Mouse (Mus musculus) macrophage (primary cell): ENCODE measurements at regions not wholly inside any gene's neighbourhood (a gene's known extent, or its start where the extent isn't known, plus 50 kb on each side); places are given as distances from the start of the nearest gene placed in this dataset.

Experiments
- H3K27ac ChIP-seq: fragments of 350-480 bp; formaldehyde crosslinking; 2 replicates; pipeline ENCODE4 v1.9.0; 2021
- H3K36me3 ChIP-seq: fragments of 350-480 bp; formaldehyde crosslinking; 2 replicates; pipeline ENCODE4 v1.9.0; 2021; ENCODE audit errors: inconsistent target
- H3K4me3 ChIP-seq: fragments of 350-480 bp; formaldehyde crosslinking; 2 replicates; pipeline ENCODE4 v1.9.0; 2021; ENCODE audit errors: inconsistent target
- H3K79me2 ChIP-seq: fragments of 350-480 bp; formaldehyde crosslinking; 2 replicates; pipeline ENCODE4 v1.9.0; 2021; ENCODE audit errors: inconsistent target
- WGBS: methylation state at CpG from one replicate; pipeline ENCODE4 v1.1.7; 2026; ENCODE audit warnings: inconsistent platforms; ENCODE audit not compliant: missing documents; 5-methylcytosine and 5-hydroxymethylcytosine counted together

DNA sequence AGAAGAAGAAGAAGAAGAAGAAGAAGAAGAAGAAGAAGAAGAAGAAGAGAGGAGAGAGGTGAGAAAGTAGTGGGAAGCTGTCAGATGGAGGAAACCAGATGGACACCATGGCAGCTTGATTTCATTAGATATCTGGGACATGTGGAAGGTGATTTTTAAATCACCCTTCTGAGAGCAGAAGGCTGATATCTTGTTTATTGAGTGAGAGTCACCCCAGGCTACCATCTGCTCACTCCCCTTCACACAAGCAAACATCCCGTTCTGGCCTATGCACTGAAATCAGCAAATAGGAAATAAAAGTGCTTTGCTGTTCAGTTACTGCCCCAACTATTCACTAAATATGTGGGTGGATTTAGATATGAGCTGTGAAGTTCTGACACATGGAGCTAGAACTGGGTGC, 831.8 kb upstream of the Lrrc6 start:
- no peaks in the 10 kb centered on the region for H3K79me2 ChIP-seq
- 90% methylated on average over 1 of the region's 1 CpGs for WGBS
- no peak overlapping the region for H3K4me3 ChIP-seq
- no peak overlapping the region for H3K27ac ChIP-seq
- H3K36me3 ChIP-seq, result no peaks in the 10 kb centered on the region

DNA sequence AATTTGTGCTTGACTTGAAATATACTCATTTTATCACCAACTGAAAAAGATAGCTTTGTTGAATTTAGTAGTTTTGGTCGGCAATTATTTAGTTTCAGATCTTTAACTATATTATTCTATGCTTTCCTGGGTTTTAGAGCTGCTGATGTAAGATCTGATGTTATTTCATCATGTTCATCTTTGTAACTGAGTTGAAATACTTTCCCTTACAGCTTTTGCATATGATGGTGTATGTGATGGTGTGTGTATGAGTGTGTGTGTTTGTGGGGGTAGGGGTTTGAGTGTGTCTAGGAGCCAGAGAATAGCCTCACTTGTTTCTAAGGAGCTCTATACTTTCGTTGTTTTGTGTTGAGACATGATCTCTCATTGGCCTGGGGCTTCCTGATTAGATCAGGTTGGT, 819.6 kb upstream of the Lrrc6 start:
- 90% methylated on average over 2 of the region's 2 CpGs for WGBS
- H3K4me3 ChIP-seq, result no peak overlapping the region

DNA sequence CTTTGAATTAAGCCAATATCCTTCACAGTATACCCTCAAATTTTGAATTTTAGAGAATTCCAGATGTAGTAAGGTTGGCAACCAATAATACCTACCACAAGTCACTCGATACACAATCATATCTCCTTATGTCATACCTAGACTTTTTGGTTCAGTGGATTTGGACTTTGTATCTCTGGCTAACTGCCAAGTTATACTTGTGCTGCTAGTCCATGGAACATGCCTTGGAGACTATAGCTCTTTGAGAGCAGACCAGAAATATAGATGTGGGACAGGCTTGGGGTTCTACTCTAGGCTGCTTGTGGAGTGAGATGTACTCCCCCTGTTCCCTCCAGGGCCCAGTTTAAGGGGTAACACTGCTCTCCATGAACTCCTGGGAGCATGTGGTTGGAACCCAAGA, 814.5 kb upstream of the Lrrc6 start:
- no peaks in the 10 kb centered on the region for H3K36me3 ChIP-seq
- 100% methylated on average over 1 of the region's 1 CpGs for WGBS

More for the DNA sequence above, 819.6 kb upstream of the Lrrc6 start:
- Histone ChIP-seq H3K79me2 (no peaks in the 10 kb centered on the region), H3K27ac (no peak overlapping the region), H3K36me3 (no peaks in the 10 kb centered on the region)

DNA sequence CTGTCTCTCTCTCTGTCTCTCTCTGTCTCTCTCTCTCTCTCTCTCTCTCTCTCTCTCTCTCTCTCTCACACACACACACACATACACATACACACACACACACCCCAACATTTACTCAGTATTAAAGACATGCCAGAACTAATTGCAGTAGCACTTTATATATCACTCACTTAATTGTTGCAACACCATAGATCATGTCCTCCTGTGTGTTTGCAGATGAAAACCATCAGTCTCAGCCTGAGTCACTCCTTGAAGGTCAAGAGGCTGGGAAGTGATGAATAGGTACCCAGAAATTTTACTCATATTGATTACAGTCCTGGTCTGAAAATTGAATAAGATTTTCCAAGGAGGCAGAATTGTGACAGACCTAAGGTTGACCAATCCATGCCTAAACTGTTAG, 812.9 kb upstream of the Lrrc6 start:
- Histone ChIP-seq H3K79me2 (no peaks in the 10 kb centered on the region), H3K27ac (no peak overlapping the region), H3K36me3 (no peaks in the 10 kb centered on the region), H3K4me3 (no peak overlapping the region)

More for the DNA sequence above, 814.5 kb upstream of the Lrrc6 start:
- Histone ChIP-seq H3K27ac (no peak overlapping the region), H3K4me3 (no peak overlapping the region), H3K79me2 (no peaks in the 10 kb centered on the region)

DNA sequence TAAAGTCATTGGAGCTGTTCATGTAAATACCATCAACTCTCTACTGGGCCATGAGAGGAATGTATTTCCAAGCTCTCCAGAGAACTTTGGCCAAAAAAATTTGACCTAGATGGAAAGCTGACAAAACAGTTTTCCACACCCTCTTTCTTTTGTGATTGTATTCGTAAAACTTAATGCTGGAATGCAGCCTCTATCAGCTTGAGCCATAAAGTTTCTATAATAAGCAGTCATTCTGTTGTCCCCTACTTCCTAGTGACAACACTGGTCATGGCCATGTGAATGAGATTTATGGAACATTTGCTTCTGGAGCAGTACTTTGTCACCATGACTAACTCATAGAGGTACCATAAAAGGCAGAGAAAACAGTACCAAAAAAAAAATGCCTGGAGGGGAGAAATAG, 805.0 kb upstream of the Lrrc6 start:
- Histone ChIP-seq H3K27ac (no peak overlapping the region), H3K36me3 (no peaks in the 10 kb centered on the region), H3K4me3 (no peak overlapping the region), H3K79me2 (no peaks in the 10 kb centered on the region)
- WGBS, result 86% methylated on average over 1 of the region's 1 CpGs

DNA sequence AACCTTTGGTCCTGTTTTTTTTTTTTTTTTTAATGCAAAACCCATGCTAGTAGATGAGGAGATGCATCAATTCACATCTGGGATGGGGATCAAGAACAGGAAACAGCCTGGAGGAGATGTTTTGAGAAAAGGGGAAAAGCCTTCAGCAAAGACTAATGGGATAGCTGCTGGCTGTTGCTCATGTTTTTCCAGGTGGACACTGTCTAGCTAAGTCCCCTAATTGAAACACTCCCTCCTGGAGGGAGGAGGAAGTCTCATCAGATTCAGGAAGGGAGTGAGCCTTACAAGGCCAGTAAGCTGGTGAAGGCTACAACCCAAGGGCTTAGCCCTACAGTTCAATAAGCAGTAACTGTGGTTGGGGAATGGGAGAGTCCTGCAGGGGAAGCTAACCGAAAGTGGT, 803.1 kb upstream of the Lrrc6 start:
- H3K79me2 ChIP-seq, result no peaks in the 10 kb centered on the region
- no peak overlapping the region for H3K27ac ChIP-seq
- WGBS, result 73% methylated on average over 1 of the region's 1 CpGs
- H3K36me3 ChIP-seq, result no peaks in the 10 kb centered on the region
- H3K4me3 ChIP-seq, result no peak overlapping the region

DNA sequence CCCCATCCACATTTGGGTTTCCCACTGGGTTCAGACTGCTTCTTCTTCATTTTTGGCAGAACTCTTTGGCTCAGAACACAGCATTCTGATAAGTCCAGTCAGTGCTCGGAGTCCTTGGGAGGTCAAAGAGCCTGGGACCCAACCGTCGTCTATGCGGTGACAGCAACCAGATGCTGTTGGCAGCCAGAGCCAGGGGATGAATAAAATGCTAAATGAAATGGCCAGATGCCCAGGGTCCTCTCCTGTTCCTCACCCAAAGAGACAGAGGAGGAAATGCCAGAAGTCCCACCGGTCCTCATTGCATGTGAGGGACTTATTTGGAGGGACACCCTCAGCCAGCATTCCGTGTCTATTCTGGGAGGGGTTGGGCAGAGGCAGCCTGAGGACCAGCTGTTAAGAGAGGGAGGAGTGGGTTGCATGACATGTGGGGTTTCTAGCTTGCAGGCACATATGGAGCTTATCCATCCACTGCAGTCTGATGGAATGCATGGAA, 801.2 kb upstream of the Lrrc6 start:
- H3K4me3 ChIP-seq, result no peak overlapping the region
- no peak overlapping the region for H3K27ac ChIP-seq
- H3K79me2 ChIP-seq, result no peaks in the 10 kb centered on the region
- 93% methylated on average over 6 of the region's 6 CpGs for WGBS
- H3K36me3 ChIP-seq, result no peaks in the 10 kb centered on the region

DNA sequence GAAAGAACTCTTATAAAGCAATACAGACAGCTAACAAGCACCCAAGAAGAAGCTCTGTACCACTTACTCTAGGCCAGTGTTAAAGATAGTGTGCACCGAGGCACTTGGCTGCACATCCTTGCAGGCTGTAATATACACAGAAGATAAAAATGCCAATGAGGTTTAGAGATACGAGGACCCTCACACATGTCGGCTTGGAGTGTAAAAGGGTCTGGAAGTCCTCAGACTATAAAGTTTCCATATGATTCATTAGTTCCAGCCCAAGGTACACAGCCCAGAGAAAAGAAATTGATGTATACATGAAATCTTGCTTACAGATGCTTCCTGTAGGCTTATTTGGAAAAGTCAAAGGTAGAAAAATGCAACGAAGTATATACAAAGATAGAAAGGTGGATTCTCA, 800.3 kb upstream of the Lrrc6 start:
- Histone ChIP-seq H3K27ac (no peak overlapping the region), H3K4me3 (no peak overlapping the region), H3K36me3 (no peaks in the 10 kb centered on the region), H3K79me2 (no peaks in the 10 kb centered on the region)
- 90% methylated on average over 4 of the region's 4 CpGs for WGBS

DNA sequence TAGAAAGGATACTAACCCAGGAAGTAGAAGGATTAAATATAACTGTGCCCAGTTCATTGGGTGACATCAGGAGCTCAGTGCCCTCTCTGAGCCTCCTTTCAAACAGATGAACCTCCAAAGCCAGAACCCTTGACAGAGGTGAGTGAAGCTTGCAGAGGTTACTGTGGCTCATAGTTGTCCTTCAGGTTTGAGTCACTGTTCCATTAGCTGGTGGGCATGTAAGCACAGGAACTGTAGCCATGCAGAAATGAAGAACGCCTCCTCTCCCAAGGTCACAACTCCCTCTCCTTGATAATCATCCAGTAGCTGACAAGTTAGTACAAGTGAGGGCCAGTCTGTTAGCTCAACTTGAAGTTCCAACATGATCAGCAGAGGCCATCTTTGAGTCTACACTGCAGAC, 794.1 kb upstream of the Lrrc6 start:
- no peak overlapping the region for H3K27ac ChIP-seq
- H3K36me3 ChIP-seq, result no peaks in the 10 kb centered on the region
- H3K79me2 ChIP-seq, result no peaks in the 10 kb centered on the region
- WGBS, result 100% methylated on average over 1 of the region's 1 CpGs
- no peak overlapping the region for H3K4me3 ChIP-seq

DNA sequence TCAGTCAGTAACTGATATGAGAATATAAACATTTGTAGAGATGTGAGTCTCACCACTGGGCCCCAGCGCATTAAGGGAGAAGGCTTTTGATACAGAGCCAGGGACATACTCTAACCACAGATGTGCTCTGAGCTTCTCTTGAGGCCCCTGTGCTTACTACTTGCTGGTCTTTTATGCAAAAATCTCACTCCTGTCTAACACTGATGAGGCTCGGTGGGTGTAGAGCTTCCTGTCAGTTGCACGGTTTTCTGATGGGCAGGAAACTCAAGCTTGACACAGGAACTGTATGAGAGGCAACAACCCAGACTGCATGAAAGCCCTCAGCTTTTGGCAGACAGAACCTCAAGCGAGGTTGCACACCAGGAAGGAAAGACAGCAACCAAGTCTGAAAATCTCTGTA, 789.0 kb upstream of the Lrrc6 start:
- Histone ChIP-seq H3K36me3 (no peaks in the 10 kb centered on the region), H3K27ac (no peak overlapping the region), H3K79me2 (no peaks in the 10 kb centered on the region), H3K4me3 (no peak overlapping the region)
- 32% methylated on average over 4 of the region's 4 CpGs for WGBS

DNA sequence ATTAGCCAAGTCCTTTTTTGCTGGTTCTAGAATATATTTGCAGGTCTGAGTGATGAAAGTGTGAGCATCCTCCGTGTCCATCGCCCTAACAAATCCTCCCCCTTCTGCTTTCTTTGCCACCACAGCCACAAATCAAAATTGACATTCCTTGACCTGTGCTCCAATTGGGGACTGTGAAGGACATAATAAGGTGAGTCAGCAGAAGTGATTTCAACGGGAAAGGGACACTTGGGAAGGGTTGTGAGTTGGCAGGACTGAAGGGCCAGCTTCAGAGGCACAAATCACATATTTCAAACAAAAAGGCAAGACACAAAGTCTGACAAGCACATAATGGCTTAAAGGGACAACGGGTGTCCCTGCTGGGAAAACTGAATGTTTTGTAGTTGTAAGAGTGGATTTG, 784.2 kb upstream of the Lrrc6 start:
- 82% methylated on average over 4 of the region's 4 CpGs for WGBS
- no peaks in the 10 kb centered on the region for H3K79me2 ChIP-seq
- no peak overlapping the region for H3K27ac ChIP-seq
- H3K4me3 ChIP-seq, result no peak overlapping the region
- no peaks in the 10 kb centered on the region for H3K36me3 ChIP-seq

DNA sequence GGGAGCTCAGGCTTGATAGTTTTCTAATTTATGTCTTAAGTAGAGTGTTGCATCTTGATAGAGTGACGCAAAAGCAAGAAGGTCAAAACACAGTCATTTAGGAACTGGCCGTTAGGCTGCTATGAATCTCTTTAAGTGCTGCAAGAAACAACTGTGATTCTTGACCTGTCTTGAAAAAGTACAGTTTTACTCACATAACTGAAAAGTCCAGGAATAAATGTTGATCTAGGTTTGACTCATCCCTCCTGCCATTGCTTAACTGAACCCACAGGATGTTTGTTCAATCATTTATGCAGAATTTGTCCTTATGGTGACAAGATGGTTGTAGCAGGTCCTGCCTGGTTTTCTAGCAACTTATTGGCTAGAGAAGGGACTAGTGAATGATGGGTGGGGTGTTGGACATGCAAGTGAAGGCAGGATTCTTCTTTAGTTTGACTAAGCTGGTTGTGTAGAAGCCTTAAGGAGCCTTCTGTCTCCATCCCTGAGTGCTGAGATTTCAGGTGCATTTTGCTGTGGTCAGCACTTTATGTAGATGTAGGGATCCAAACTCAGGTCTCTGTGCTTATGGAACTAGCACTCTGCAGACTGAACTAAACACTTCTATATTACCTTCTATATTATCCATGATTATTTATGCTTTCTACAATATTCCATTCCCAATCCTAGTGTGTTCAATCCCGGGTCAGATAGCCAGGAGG, 782.7 kb upstream of the Lrrc6 start:
- H3K4me3 ChIP-seq, result no peak overlapping the region
- H3K36me3 ChIP-seq, result no peaks in the 10 kb centered on the region
- 86% methylated on average over 3 of the region's 3 CpGs for WGBS
- no peak overlapping the region for H3K27ac ChIP-seq
- no peaks in the 10 kb centered on the region for H3K79me2 ChIP-seq

DNA sequence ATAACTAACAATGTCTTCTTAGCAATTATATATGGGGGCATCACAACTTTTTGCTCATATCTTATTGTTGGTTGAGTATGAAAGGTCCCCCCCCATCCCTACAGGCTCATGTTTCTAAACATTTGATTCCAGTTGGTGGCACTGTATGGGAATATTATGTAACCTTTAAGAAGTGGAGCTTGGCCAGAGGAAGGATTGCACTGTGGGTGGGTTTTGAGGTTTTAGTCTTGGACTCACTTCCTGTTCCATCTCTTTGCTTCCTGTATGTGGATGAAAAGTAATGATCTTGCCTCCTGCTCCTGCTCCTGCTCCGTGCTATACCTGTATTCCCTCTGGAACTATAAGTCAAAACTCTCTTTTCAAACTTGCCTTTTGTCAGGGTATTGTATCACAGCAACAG, 778.2 kb upstream of the Lrrc6 start:
- Histone ChIP-seq H3K4me3 (no peak overlapping the region), H3K36me3 (no peaks in the 10 kb centered on the region), H3K27ac (no peak overlapping the region), H3K79me2 (no peaks in the 10 kb centered on the region)
- WGBS, result 82% methylated on average over 1 of the region's 1 CpGs

DNA sequence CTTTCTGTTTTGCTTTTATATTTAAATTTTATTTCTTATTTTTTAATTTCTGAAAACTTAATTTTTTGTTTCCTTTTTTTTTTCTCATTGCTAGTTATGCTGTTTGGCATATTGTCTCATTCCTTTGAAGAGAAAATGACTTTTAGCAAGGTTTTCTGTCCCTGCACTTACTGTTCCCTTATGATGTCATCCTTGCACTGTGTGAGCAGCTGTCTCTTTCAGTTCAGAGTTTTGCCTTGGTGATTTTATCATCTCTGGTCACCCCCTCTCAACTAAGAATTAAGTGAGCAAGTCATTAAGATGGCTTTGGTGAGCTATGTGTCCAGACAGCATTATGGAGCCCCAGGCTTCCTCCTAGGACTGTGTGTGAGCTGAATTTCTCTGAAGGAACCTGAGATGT, 774.3 kb upstream of the Lrrc6 start:
- no peaks in the 10 kb centered on the region for H3K36me3 ChIP-seq
- no peak overlapping the region for H3K27ac ChIP-seq
- no peak overlapping the region for H3K4me3 ChIP-seq
- no peaks in the 10 kb centered on the region for H3K79me2 ChIP-seq

DNA sequence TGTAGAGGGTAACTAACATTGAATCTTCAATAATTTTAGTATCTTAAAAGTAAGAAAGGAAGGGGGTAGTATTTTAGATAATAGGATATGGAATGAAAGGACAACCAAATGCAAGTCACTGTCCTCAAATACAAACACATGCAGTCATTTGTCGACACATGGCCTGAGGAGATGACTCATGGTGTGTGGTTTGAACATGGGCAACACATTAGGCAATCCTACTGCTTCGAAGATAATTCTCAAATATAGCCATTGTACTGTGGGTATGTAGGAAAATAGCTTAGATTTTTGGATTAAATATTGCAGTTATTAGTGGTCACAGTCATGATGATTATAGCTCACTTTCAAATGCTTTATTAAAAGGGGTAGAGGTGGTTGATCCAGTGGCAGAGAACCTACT, 771.7 kb upstream of the Lrrc6 start:
- H3K36me3 ChIP-seq, result no peaks in the 10 kb centered on the region
- 0% methylated on average over 2 of the region's 2 CpGs for WGBS
- no peak overlapping the region for H3K4me3 ChIP-seq
- H3K79me2 ChIP-seq, result no peaks in the 10 kb centered on the region
- H3K27ac ChIP-seq, result no peak overlapping the region

DNA sequence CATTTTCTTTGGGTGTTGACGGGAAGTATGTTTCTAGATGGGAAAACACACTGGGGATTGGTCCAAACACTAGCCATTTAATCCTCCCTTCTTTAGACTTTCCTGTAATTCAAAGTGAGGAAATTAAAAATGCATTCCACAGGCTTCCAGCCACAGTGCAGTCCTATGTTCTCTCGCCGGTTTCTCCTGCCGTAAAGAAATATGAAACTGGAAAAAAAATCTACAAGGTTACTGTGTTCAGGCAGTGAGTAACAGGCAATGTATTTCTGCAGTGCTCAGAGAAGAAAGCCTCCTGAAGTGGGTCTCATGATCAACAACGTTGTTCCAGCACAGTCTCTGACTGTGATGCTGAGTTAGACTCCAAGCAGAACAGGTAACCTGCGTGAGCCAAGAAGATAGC, 763.0 kb upstream of the Lrrc6 start:
- WGBS, result 89% methylated on average over 6 of the region's 6 CpGs
- Histone ChIP-seq H3K36me3 (no peaks in the 10 kb centered on the region), H3K27ac (no peak overlapping the region), H3K79me2 (no peaks in the 10 kb centered on the region), H3K4me3 (no peak overlapping the region)
